Mouse (Mus musculus) CH12F3 (cell line): ENCODE measurements around the gene Washc4.

Experiments used
- in situ Hi-C: fragments of 300-500 bp; cut with MboI; formaldehyde crosslinking; loops from 2 replicates; pipeline ENCODE4 v1.14.3; 2020; ENCODE audit warnings: low sequenced_read_pairs

The Washc4 gene

DNA sequence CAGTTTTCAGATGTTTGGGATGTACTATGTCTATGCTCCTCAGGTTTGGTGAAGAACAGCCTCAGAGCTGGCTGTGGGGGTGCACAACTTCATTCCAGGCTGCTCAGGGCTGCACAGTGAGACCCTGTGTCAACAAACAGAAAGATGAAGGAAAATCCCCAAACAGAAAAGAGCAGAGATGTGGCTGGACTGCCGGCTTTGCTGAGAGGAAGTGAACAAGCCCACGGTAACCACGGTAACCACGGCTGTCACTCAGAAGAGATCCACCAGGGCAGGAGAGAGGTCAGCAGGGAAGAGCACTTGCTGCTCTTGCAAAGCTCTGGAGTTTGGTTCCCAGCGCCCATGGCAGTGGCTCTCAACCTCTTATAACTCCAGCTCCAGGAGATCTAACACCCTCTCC, 90.9 kb downstream of the Washc4 start:
- in situ Hi-C loops: no loop called here

DNA sequence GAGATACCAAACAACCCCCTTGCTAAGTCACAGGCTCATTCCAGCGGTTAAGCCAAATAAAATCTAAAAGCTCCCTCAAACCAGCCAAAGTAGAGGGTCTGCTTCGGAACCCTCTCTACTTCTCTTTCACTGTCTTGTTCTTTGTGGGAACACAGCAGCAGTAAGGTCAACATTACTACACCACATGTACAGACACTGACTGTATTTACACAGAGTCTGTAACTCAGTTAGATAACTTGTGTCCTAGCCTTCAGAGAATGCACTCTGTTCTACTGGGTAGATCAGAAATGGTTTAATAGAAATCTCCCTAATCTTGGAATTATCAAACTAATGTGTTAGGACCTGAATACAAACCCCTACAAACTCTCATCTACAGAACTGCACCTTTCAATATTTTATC, 92.6 kb downstream of the Washc4 start:
- in situ Hi-C loops: no loop called here

GRCm38 (mm10) chr10:83637295-83637694, 93.7 kb downstream of the Washc4 start:
- in situ Hi-C loops: no loop called here

GRCm38 (mm10) chr10:83639881-83640386, 96.4 kb downstream of the Washc4 start:
- in situ Hi-C loops: no loop called here

DNA sequence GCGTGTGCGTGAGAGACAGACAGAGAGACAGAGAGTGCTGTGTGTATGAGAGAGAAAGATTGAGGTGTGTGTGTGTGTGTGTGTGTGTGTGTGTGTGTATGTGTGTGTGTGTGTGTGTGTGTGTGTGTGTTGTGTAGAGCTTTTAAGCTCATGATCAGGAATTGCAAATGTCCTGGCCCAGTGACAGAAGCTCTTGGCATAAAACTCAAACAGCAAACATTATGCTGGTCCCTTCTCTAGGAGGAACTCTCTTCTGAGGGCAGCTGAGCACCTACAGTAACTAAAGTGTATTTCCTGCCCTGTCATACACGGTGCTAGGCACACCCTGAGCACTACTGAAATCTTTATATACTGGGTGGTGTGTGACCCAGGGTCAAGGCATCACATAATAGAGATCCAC, 98.1 kb downstream of the Washc4 start:
- in situ Hi-C loops: no loop called here

DNA sequence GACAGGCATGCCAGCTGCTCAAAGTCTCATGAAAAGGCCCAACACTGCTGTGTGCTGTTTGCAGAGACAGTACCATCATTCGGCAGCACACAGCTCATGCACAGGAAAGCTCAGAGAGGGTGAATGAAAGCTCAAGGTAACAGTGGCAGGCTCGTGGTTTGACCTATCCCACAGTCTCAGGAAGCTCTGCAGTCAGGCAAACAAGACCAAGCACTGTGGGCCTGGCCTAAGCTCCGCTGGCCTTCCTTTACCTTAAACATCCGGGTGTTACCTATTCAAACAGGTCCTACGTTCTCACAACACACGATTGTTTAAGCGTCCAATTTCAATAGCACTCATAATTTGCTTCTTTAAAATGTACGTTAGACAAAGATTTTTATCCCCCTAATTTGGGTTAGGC, 100.6 kb downstream of the Washc4 start:
- in situ Hi-C loops: no loop called here

DNA sequence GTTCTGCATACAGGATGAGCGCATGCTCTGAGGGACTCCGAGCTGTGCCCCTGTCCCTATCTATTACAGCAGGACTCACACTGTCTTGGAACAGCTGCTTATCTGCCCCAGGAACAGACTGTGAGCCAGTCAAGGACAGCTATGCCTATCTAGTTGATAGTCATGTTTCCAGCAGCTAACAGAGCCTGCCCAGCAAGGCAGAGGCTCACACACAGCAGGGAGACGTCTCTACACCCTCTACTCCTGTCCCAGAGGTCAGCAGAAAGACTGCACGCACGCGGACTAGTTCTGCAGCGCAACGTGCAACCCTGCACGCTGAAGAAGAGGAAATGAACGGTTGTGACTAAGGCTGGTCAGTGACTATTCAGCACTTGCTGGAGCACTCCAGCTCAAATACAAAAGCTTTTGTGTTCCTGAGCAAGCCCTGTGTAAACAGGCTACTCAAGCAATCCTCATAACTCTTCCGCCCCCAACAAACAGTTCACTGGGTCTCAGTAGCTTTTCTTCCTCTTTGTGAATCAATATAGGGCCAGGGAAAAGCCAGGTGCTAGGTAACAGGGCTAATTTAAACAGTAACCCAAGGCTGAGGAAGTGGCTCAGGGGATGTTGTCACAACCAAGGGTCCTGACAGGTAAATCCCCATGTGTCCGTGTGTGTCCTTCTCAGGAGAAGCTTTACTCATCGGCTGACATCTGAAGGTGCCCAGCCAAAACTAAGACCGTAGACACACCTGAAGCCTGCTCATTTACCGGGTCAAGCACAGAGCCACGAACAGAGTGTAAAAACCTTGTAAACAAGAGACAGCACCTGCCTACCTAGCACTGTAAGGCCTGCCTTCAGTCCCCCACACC, 101.5 kb downstream of the Washc4 start:
- in situ Hi-C loops: no loop called here

- in situ Hi-C loops: no loop called here
Observed at GRCm38 (mm10) chr10:83645716-83645990, 102.1 kb downstream of the Washc4 start.
